Mouse (Mus musculus) CH12.LX (cell line): Measurements from ENCODE around the gene Abr.

Source experiments
- CTCF ChIP-seq, 2 experiments: IDR thresholded peaks in 1 of 2; conservative IDR thresholded peaks in 1 of 2; 2 replicates each; pipeline ENCODE4 v1.5.1; 2011 to 2012; ENCODE audit warnings: low read depth in 2 of 2, low read length in 2 of 2, improper control_type of control experiment in 1 of 2, inconsistent platforms in 1 of 2, mild to moderate bottlenecking in 1 of 2, moderate library complexity in 1 of 2
- E2F4 ChIP-seq: IDR thresholded peaks from 2 replicates; pipeline ENCODE4 v1.6.1; 2011; ENCODE audit warnings: low read depth, low read length, improper control_type of control experiment; ENCODE audit not compliant: insufficient replicate concordance
- EP300 ChIP-seq: IDR thresholded peaks from 2 replicates; pipeline ENCODE4 v1.6.1; 2011; ENCODE audit warnings: low read length, improper control_type of control experiment
- KAT2A ChIP-seq: IDR thresholded peaks from 2 replicates; pipeline ENCODE4 v1.6.1; 2012; ENCODE audit warnings: low read length, improper control_type of control experiment, inconsistent platforms; ENCODE audit not compliant: insufficient replicate concordance
- MXI1 ChIP-seq: IDR thresholded peaks from 2 replicates; pipeline ENCODE4 v1.6.1; 2011; ENCODE audit warnings: mild to moderate bottlenecking, low read depth, low read length, improper control_type of control experiment
- NRF1 ChIP-seq: IDR thresholded peaks from 2 replicates; pipeline ENCODE4 v1.6.1; 2014; ENCODE audit warnings: low read depth, mild to moderate bottlenecking, inconsistent platforms, low read length, improper control_type of control experiment, moderate library complexity
- POLR2A ChIP-seq: IDR thresholded peaks from 2 replicates; pipeline ENCODE4 v1.6.1; 2011; ENCODE audit warnings: low read depth, mild to moderate bottlenecking, improper control_type of control experiment, low read length
- TCF12 ChIP-seq: IDR thresholded peaks from 2 replicates; pipeline ENCODE4 v1.6.1; 2014; ENCODE audit warnings: low read depth, mild to moderate bottlenecking, inconsistent platforms, low read length, improper control_type of control experiment

GRCm38 (mm10) chr11:76469311-76469998, 152.7 kb downstream of the Abr start:
- TF ChIP-seq POLR2A (no peak), CTCF (conservative IDR thresholded peaks at IDR 0.05 in 1 of 2, IDR thresholded peaks at IDR 0.05 in 1 of 2; ENCODE audit: low read depth in 2 of 2, low read length in 2 of 2) (no peak), KAT2A (no peak), E2F4 (no peak), MXI1 (no peak), NRF1 (no peak), TCF12 (no peak), EP300 (no peak)
